Mouse (Mus musculus) midbrain, embryonic 11.5 days (tissue): ENCODE data around the gene Plekhh1. TPM values are rescaled to one million over a fixed set of nuclear protein-coding genes. Genes with fewer than 3 reads are reported as not detected.
A peak's percentile ranks its signal among the peaks of the same experiment; 100 is the strongest.

Source experiments
- ATAC-seq: fragments of 200-750 bp; cut with Nextera tagmentation; 2 replicates; pipeline ENCODE4 v1.8.0; 2017; ENCODE audit warnings: moderate TSS enrichment, moderate library complexity; ENCODE audit not compliant: low FRiP score
- DNase-seq: peaks from one replicate; pipeline ENCODE4 v3.0.0; 2015; ENCODE audit warnings: low spot score; ENCODE audit errors: missing footprints
- H3K27ac ChIP-seq: fragments of 300-500 bp; sonication (generic); 2 replicates; pipeline ENCODE4 v1.5.1; 2014; ENCODE audit warnings: low read depth, low read length
- H3K27me3 ChIP-seq: fragments of 300-500 bp; sonication (generic); 2 replicates; pipeline ENCODE4 v1.6.1; 2014; ENCODE audit warnings: mild to moderate bottlenecking, low read length, moderate library complexity, mixed read lengths; ENCODE audit not compliant: control insufficient read depth, insufficient read depth
- H3K36me3 ChIP-seq: fragments of 300-500 bp; sonication (generic); 2 replicates; pipeline ENCODE4 v1.6.1; 2014; ENCODE audit warnings: mild to moderate bottlenecking, low read length, moderate library complexity, mixed read lengths; ENCODE audit not compliant: control insufficient read depth, insufficient read depth
- H3K4me1 ChIP-seq: fragments of 300-500 bp; sonication (generic); 2 replicates; pipeline ENCODE4 v1.6.1; 2014; ENCODE audit warnings: low read length; ENCODE audit not compliant: control insufficient read depth, insufficient read depth
- H3K4me2 ChIP-seq: fragments of 300-500 bp; sonication (generic); 2 replicates; pipeline ENCODE4 v1.6.1; 2014; ENCODE audit warnings: mild to moderate bottlenecking, moderate library complexity
- H3K4me3 ChIP-seq: fragments of 300-500 bp; sonication (generic); 2 replicates; pipeline ENCODE4 v1.5.1; 2014; ENCODE audit warnings: low read depth, low read length
- H3K9ac ChIP-seq: fragments of 300-500 bp; sonication (generic); 2 replicates; pipeline ENCODE4 v1.6.1; 2014; ENCODE audit warnings: low read length
- H3K9me3 ChIP-seq: fragments of 300-500 bp; sonication (generic); 2 replicates; pipeline ENCODE4 v1.6.1; 2016; ENCODE audit warnings: low read length; ENCODE audit not compliant: control insufficient read depth
- WGBS: fragments of 180-500 bp; shearing (Covaris S2); extraction: QIAGEN DNeasy Blood & Tissue Kit; methylation state at CpG from one replicate; pipeline ENCODE4 v1.1.7; 2014; 5-methylcytosine and 5-hydroxymethylcytosine counted together
- polyA plus RNA-seq: library from polyadenylated mRNA; unstranded; fragments of >200 nt; fragmentation: Nextera tagmentation; extraction: Ambion mirVana; gene quantifications from 2 replicates; pipeline ENCODE4 v1.2.1, GENCODE M21; 2014

Plekhh1 gene
- polyA plus RNA-seq, 1 experiment from 2014 or later, result 6.4 TPM

GRCm38 (mm10) chr12:79060134-79060533 is 31.2 kb downstream of the Plekhh1 start:
- no peaks in the 10 kb centered on the region for H3K4me1 ChIP-seq
- no peak overlapping the region for H3K27ac ChIP-seq
- 0 out of 2 replicates have a peak, but pooled peaks cover 3% of the 10 kb centered on the region for H3K36me3 ChIP-seq
- no peak overlapping the region for H3K9ac ChIP-seq
- DNase-seq (peak; percentile 12), ATAC-seq (no peak)
- no peaks in the 10 kb centered on the region for H3K9me3 ChIP-seq
- 94% methylated on average over 9 of the region's 9 CpGs for WGBS
- no peaks in the 10 kb centered on the region for H3K27me3 ChIP-seq
- no peak overlapping the region for H3K4me3 ChIP-seq
- no peak overlapping the region for H3K4me2 ChIP-seq

GRCm38 (mm10) chr12:79060766-79061652 is 32.0 kb downstream of the Plekhh1 start:
- Histone ChIP-seq H3K4me1 (no peaks in the 10 kb centered on the region), H3K4me2 (no peak overlapping the region), H3K9me3 (no peaks in the 10 kb centered on the region), H3K27me3 (no peaks in the 10 kb centered on the region), H3K36me3 (0 out of 2 replicates have a peak, but pooled peaks cover 3% of the 10 kb centered on the region), H3K4me3 (no peak overlapping the region), H3K9ac (no peak overlapping the region), H3K27ac (no peak overlapping the region)
- WGBS, result 84% methylated on average over 7 of the region's 7 CpGs
- ATAC-seq (no peak), DNase-seq (peak; percentile 69)

- DNase-seq (no peak), ATAC-seq (no peak)
- Histone ChIP-seq H3K36me3 (peaks cover 3% of the 10 kb centered on the region; the same call in 1 of the 2 replicates), H3K9ac (no peak overlapping the region), H3K4me1 (no peaks in the 10 kb centered on the region), H3K27ac (no peak overlapping the region), H3K4me3 (no peak overlapping the region), H3K27me3 (no peaks in the 10 kb centered on the region), H3K9me3 (no peaks in the 10 kb centered on the region), H3K4me2 (no peak overlapping the region)
- 90% methylated on average over 13 of the region's 13 CpGs for WGBS
Measured at GRCm38 (mm10) chr12:79064451-79064850, 35.5 kb downstream of the Plekhh1 start.

- Histone ChIP-seq H3K27me3 (no peaks in the 10 kb centered on the region), H3K4me1 (no peaks in the 10 kb centered on the region), H3K4me3 (no peak overlapping the region), H3K4me2 (no peak overlapping the region), H3K27ac (no peak overlapping the region), H3K9me3 (no peaks in the 10 kb centered on the region), H3K36me3 (peaks cover 3% of the 10 kb centered on the region; the same call in 1 of the 2 replicates), H3K9ac (no peak overlapping the region)
- DNase-seq (peak; percentile 19), ATAC-seq (no peak)
- 86% methylated on average over 9 of the region's 9 CpGs for WGBS
Measured at GRCm38 (mm10) chr12:79066431-79066830, 37.5 kb downstream of the Plekhh1 start.

GRCm38 (mm10) chr12:79067526-79067925 is 38.6 kb downstream of the Plekhh1 start:
- 89% methylated on average over 5 of the region's 5 CpGs for WGBS
- peaks cover 3% of the 10 kb centered on the region; the same call in 1 of the 2 replicates for H3K36me3 ChIP-seq

GRCm38 (mm10) chr12:79068306-79068705 is 39.3 kb downstream of the Plekhh1 start:
- Histone ChIP-seq H3K36me3 (peaks cover 3% of the 10 kb centered on the region; the same call in 1 of the 2 replicates), H3K4me3 (no peak overlapping the region), H3K4me1 (no peaks in the 10 kb centered on the region), H3K9me3 (no peaks in the 10 kb centered on the region), H3K9ac (no peak overlapping the region), H3K27me3 (no peaks in the 10 kb centered on the region), H3K27ac (no peak overlapping the region), H3K4me2 (no peak overlapping the region)
- ATAC-seq, result no peak
- DNase-seq, result no peak
- 93% methylated on average over 11 of the region's 11 CpGs for WGBS

More at GRCm38 (mm10) chr12:79067526-79067925, 38.6 kb downstream of the Plekhh1 start:
- peak; percentile 45 for DNase-seq
- H3K27me3 ChIP-seq, result no peaks in the 10 kb centered on the region
- H3K4me1 ChIP-seq, result no peaks in the 10 kb centered on the region
- no peak overlapping the region for H3K4me3 ChIP-seq
- no peak overlapping the region for H3K4me2 ChIP-seq
- ATAC-seq, result no peak
- no peak overlapping the region for H3K9ac ChIP-seq
- H3K27ac ChIP-seq, result no peak overlapping the region
- no peaks in the 10 kb centered on the region for H3K9me3 ChIP-seq

- Histone ChIP-seq H3K4me2 (no peak overlapping the region), H3K27ac (no peak overlapping the region), H3K9ac (no peak overlapping the region), H3K9me3 (no peaks in the 10 kb centered on the region), H3K4me1 (no peaks in the 10 kb centered on the region), H3K36me3 (peaks cover 9% of the 10 kb centered on the region; the same call in 1 of the 2 replicates), H3K27me3 (no peaks in the 10 kb centered on the region), H3K4me3 (no peak overlapping the region)
- no peak for ATAC-seq
- 91% methylated on average over 6 of the region's 6 CpGs for WGBS
- DNase-seq, result peak; percentile 26
Measured at GRCm38 (mm10) chr12:79069187-79069608, 40.2 kb downstream of the Plekhh1 start.

- Histone ChIP-seq H3K27ac (no peak overlapping the region), H3K4me2 (no peak overlapping the region), H3K9me3 (no peaks in the 10 kb centered on the region), H3K9ac (no peak overlapping the region), H3K27me3 (no peaks in the 10 kb centered on the region), H3K4me3 (no peak overlapping the region), H3K36me3 (peaks cover 13% of the 10 kb centered on the region; the same call in 1 of the 2 replicates), H3K4me1 (no peaks in the 10 kb centered on the region)
- DNase-seq (peak; percentile 54), ATAC-seq (no peak)
- WGBS, result 89% methylated on average over 6 of the region's 6 CpGs
Measured at GRCm38 (mm10) chr12:79069916-79070315, 41.0 kb downstream of the Plekhh1 start.

GRCm38 (mm10) chr12:79070736-79071333 is 41.9 kb downstream of the Plekhh1 start:
- Histone ChIP-seq H3K36me3 (peaks cover 11% of the 10 kb centered on the region; the same call in 1 of the 2 replicates), H3K27ac (no peak overlapping the region), H3K9ac (no peak overlapping the region)

More at GRCm38 (mm10) chr12:79070736-79071333, 41.9 kb downstream of the Plekhh1 start:
- Histone ChIP-seq H3K27me3 (no peaks in the 10 kb centered on the region), H3K4me1 (no peaks in the 10 kb centered on the region), H3K9me3 (no peaks in the 10 kb centered on the region), H3K4me2 (no peak overlapping the region), H3K4me3 (no peak overlapping the region)
- WGBS, result 88% methylated on average over 9 of the region's 9 CpGs
- ATAC-seq (no peak), DNase-seq (peak; percentile 69)
